27 mouse cellular contexts compared by ENCODE assay signal in genomic region chr3:123145942-123146341, GRCm38 (mm10).
DNase-seq lines count a peak whose midpoint lies in the region; ATAC-seq and TF ChIP-seq lines count a peak whose summit lies in the region.
"Had no signal": no experiment of that assay in that cellular context is flagged by ENCODE, and none has a peak within 500 bp of the region (broad histone marks: within the 10 kb centered on the region; RNA-seq: fewer than 3 reads in every experiment).

No protein-coding gene starts in this region.

- H3K4me3 ChIP-seq in heart, adult 2 months: no peak overlapping the region
- no peak overlapping the region for H3K4me3 ChIP-seq in heart, embryonic 12.5 days
- H3K4me3 ChIP-seq in heart, embryonic 15.5 days: no peak overlapping the region
- H3K4me3 ChIP-seq in myocyte: no peak overlapping the region
- H3K4me3 ChIP-seq: forebrain, embryonic 10.5 days; forebrain, embryonic 13.5 days; hindbrain, embryonic 10.5 days; hindbrain, embryonic 13.5 days; intestine, embryonic 15.5 days; kidney, embryonic 15.5 days had no signal

- no peaks in the 10 kb centered on the region for H3K79me2 ChIP-seq in heart, adult 2 months (replicated peaks; ENCODE audit: control insufficient read depth, insufficient read depth, low read length)
- no peaks in the 10 kb centered on the region for H3K79me2 ChIP-seq in myocyte (ENCODE audit: control insufficient read depth, insufficient read depth)

- peaks cover 7% of the 10 kb centered on the region for H3K4me1 ChIP-seq in heart, adult 2 months (ENCODE audit: control insufficient read depth, insufficient read depth, low read length)
- peaks cover 45% of the 10 kb centered on the region for H3K4me1 ChIP-seq in heart, embryonic 12.5 days (replicated peaks)
- peaks cover 40% of the 10 kb centered on the region for H3K4me1 ChIP-seq in heart, embryonic 15.5 days (replicated peaks)
- H3K4me1 ChIP-seq: forebrain, embryonic 10.5 days; forebrain, embryonic 13.5 days; hindbrain, embryonic 10.5 days; hindbrain, embryonic 13.5 days; kidney, embryonic 15.5 days had no signal

- no peak for TF ChIP-seq POLR2A in heart, adult 2 months (IDR thresholded peaks at IDR 0.05; ENCODE audit: insufficient read depth, low read depth, low read length)
- TF ChIP-seq POLR2A in myocyte (IDR thresholded peaks at IDR 0.05; ENCODE audit: insufficient read length, low read depth): no peak

- 85% methylated on average over 4 of the region's 4 CpGs for WGBS in heart, adult 2 months
- WGBS in heart, embryonic 12.5 days: 83% methylated on average over 4 of the region's 4 CpGs
- WGBS in heart, embryonic 15.5 days: 81% methylated on average over 4 of the region's 4 CpGs

- DNase-seq in heart, adult 2 months: no peak
- DNase-seq in heart, adult 9 months (ENCODE audit: low spot score in 2 of 2): no peak
- no peak for DNase-seq in heart, postnatal 36 days
- no peak for DNase-seq in heart, adult 18-20 months
- DNase-seq: adrenal gland, postnatal 10 days; adrenal gland, postnatal 36 days; B cell, adult 2 months; cerebellum, adult 18-20 months; cerebellum, adult 9-10 months; cerebellum, postnatal 14 days; gastrocnemius, postnatal 25 days; kidney, adult 11 months; kidney, adult 8-10 months had no signal

- TF ChIP-seq EP300 in heart, adult 2 months (IDR thresholded peaks at IDR 0.05; ENCODE audit: insufficient read depth, low read depth, low read length): no peak

- ATAC-seq in heart, embryonic 12.5 days (ENCODE audit: insufficient number of reproducible peaks, low FRiP score): no peak
- ATAC-seq in heart, embryonic 15.5 days (replicated peaks; ENCODE audit: insufficient number of reproducible peaks, insufficient read depth, low FRiP score, low read depth): no peak
- ATAC-seq: forebrain, embryonic 13.5 days; forebrain, embryonic 16.5 days; hindbrain, embryonic 16.5 days; intestine, embryonic 15.5 days; Patski had no signal

- H3ac ChIP-seq in myocyte (ENCODE audit: control insufficient read depth, insufficient read length): no peak overlapping the region

- H3K9ac ChIP-seq in heart, adult 2 months (ENCODE audit: low read depth, low read length): no peak overlapping the region
- peak overlapping the region; percentile 26; the same call in 1 of the 2 replicates for H3K9ac ChIP-seq in heart, embryonic 12.5 days
- no peak overlapping the region for H3K9ac ChIP-seq in heart, embryonic 15.5 days
- H3K9ac ChIP-seq: forebrain, embryonic 13.5 days; hindbrain, embryonic 13.5 days; intestine, embryonic 15.5 days; kidney, embryonic 15.5 days had no signal

- 0 out of 2 replicates have a peak, but pooled peaks cover 4% of the 10 kb centered on the region for H3K9me3 ChIP-seq in heart, embryonic 12.5 days (replicated peaks)
- H3K9me3 ChIP-seq in heart, embryonic 15.5 days (replicated peaks): no peaks in the 10 kb centered on the region
- H3K9me3 ChIP-seq: forebrain, embryonic 10.5 days; forebrain, embryonic 13.5 days; G1E; hindbrain, embryonic 10.5 days; hindbrain, embryonic 13.5 days; intestine, embryonic 15.5 days; kidney, embryonic 15.5 days had no signal

- peaks cover 8% of the 10 kb centered on the region; the same call in 1 of the 2 replicates for H3K36me3 ChIP-seq in heart, adult 2 months (ENCODE audit: control insufficient read depth, insufficient read depth, low read length)
- no peaks in the 10 kb centered on the region for H3K36me3 ChIP-seq in heart, embryonic 12.5 days
- no peaks in the 10 kb centered on the region for H3K36me3 ChIP-seq in heart, embryonic 15.5 days
- no peaks in the 10 kb centered on the region for H3K36me3 ChIP-seq in myocyte (ENCODE audit: control insufficient read depth, insufficient read depth)
- H3K36me3 ChIP-seq: forebrain, embryonic 10.5 days; G1E; hindbrain, embryonic 10.5 days; hindbrain, embryonic 13.5 days; intestine, embryonic 15.5 days; kidney, embryonic 15.5 days had no signal

- peak overlapping the region; percentile 49 for H3K27ac ChIP-seq in heart, adult 2 months
- peak overlapping the region; percentile 77 for H3K27ac ChIP-seq in heart, embryonic 12.5 days (ENCODE audit: poor library complexity, severe bottlenecking)
- peak overlapping the region; percentile 76 for H3K27ac ChIP-seq in heart, embryonic 15.5 days
- H3K27ac ChIP-seq: forebrain, embryonic 10.5 days; forebrain, embryonic 13.5 days; hindbrain, embryonic 10.5 days; hindbrain, embryonic 13.5 days; intestine, embryonic 15.5 days; kidney, embryonic 15.5 days had no signal

- intact Hi-C loops in heart, adult 2 months (cut with DNase I): no loop called here
- intact Hi-C loops in heart, postnatal 36 days (cut with DNase I): no loop called here

- H3K27me3 ChIP-seq in heart, adult 2 months (ENCODE audit: control insufficient read depth, insufficient read depth, low read length): no peaks in the 10 kb centered on the region
- H3K27me3 ChIP-seq in heart, embryonic 12.5 days (replicated peaks): no peaks in the 10 kb centered on the region
- H3K27me3 ChIP-seq in heart, embryonic 15.5 days: no peaks in the 10 kb centered on the region
- H3K27me3 ChIP-seq in myocyte (ENCODE audit: control insufficient read depth, insufficient read depth, insufficient read length): no peaks in the 10 kb centered on the region
- H3K27me3 ChIP-seq: CH12.LX; forebrain, embryonic 13.5 days; hindbrain, embryonic 13.5 days; intestine, embryonic 15.5 days; kidney, embryonic 15.5 days; Patski had no signal

- TF ChIP-seq CTCF in heart, adult 2 months (IDR thresholded peaks at IDR 0.05): no peak

- H3K4me2 ChIP-seq in heart, embryonic 12.5 days: no peak overlapping the region
- H3K4me2 ChIP-seq in heart, embryonic 15.5 days: no peak overlapping the region
- H3K4me2 ChIP-seq in myocyte (ENCODE audit: low read depth): no peak overlapping the region
- H3K4me2 ChIP-seq: forebrain, embryonic 13.5 days; hindbrain, embryonic 13.5 days; intestine, embryonic 15.5 days; kidney, embryonic 15.5 days had no signal

TF ChIP-seq in myocyte, 11 proteins besides CTCF, POLR2A, EP300 and RAD21:
- TF ChIP-seq SRF (IDR thresholded peaks at IDR 0.05; ENCODE audit: control insufficient read depth, insufficient read length, low read depth) (no peak), REST (IDR thresholded peaks at IDR 0.05; ENCODE audit: insufficient read depth, insufficient read length) (no peak), MYOG (IDR thresholded peaks at IDR 0.05; ENCODE audit: control insufficient read depth in 1 of 3, insufficient read depth in 1 of 3, insufficient read length in 2 of 3, low read depth in 2 of 3) (peak; percentile 65 to 92 (median 82)), MYOD1 (IDR thresholded peaks at IDR 0.05; ENCODE audit: control insufficient read depth in 1 of 3, insufficient read length in 2 of 3, low read depth in 2 of 3) (peak; percentile 58 to 88 (median 59)), POLR2AphosphoS2 (IDR thresholded peaks at IDR 0.05; ENCODE audit: insufficient read length, low read depth) (no peak), TCF12 (IDR thresholded peaks at IDR 0.05; ENCODE audit: insufficient read depth, poor library complexity, severe bottlenecking) (peak; percentile 52), TCF3 (IDR thresholded peaks at IDR 0.05; ENCODE audit: insufficient read length, low read depth) (peak; percentile 48)
